Mouse (Mus musculus) kidney, adult 2 months (tissue): ENCODE results near the gene Olfr33. TPM values are rescaled to one million over a fixed set of nuclear protein-coding genes. Genes with fewer than 3 reads are reported as not detected.
A peak's percentile ranks its signal among the peaks of the same experiment; 100 is the strongest.

Experiments
- DNase-seq: peaks from one replicate; pipeline ENCODE4 v3.0.0; 2021
- H3K27ac ChIP-seq: fragments of 200-500 bp; 2 replicates; pipeline ENCODE4 v1.5.1; 2012; ENCODE audit warnings: low read depth, low read length, control low read depth, inconsistent platforms; ENCODE audit not compliant: insufficient read depth
- H3K27me3 ChIP-seq: fragments of 200-500 bp; replicated peaks from 2 replicates; pipeline ENCODE4 v1.6.1; 2012; ENCODE audit warnings: mild to moderate bottlenecking, moderate library complexity, low read length, inconsistent platforms; ENCODE audit not compliant: control insufficient read depth, insufficient read depth
- H3K36me3 ChIP-seq: fragments of 200-500 bp; 2 replicates; pipeline ENCODE4 v1.6.1; 2012; ENCODE audit warnings: mild to moderate bottlenecking, moderate library complexity, low read length, inconsistent platforms; ENCODE audit not compliant: control insufficient read depth, insufficient read depth
- H3K4me1 ChIP-seq: fragments of 200-500 bp; 2 replicates; pipeline ENCODE4 v1.6.1; 2011; ENCODE audit warnings: low read length; ENCODE audit not compliant: control insufficient read depth, insufficient read depth
- H3K4me3 ChIP-seq: fragments of 200-500 bp; 2 replicates; pipeline ENCODE4 v1.5.1; 2011; ENCODE audit warnings: mild to moderate bottlenecking, low read depth, low read length, control low read depth; ENCODE audit not compliant: insufficient read depth
- CTCF ChIP-seq: fragments of 200-500 bp; conservative IDR thresholded peaks from 2 replicates; pipeline ENCODE4 v1.5.1; 2011; ENCODE audit warnings: low read depth, mild to moderate bottlenecking, control low read depth, low read length, moderate library complexity, mixed read lengths; ENCODE audit not compliant: insufficient read depth, insufficient read length
- POLR2A ChIP-seq: fragments of 200-500 bp; IDR thresholded peaks from one replicate; pipeline ENCODE4 v1.6.1; 2011; ENCODE audit warnings: low read depth, low read length, control low read depth
- WGBS: fragments of 180-500 bp; shearing (Covaris S2); methylation state at CpG from one replicate; pipeline ENCODE4 v1.1.7; 2018; 5-methylcytosine and 5-hydroxymethylcytosine counted together
- polyA plus RNA-seq: library from polyadenylated mRNA; depleted of rRNA; stranded (reverse); fragments of >200 nt; gene quantifications from 2 replicates; pipeline ENCODE4 v1.2.3, GENCODE M21; 2012; rRNA removed

Gene Olfr33
- polyA plus RNA-seq, 1 experiment: not detected

DNA sequence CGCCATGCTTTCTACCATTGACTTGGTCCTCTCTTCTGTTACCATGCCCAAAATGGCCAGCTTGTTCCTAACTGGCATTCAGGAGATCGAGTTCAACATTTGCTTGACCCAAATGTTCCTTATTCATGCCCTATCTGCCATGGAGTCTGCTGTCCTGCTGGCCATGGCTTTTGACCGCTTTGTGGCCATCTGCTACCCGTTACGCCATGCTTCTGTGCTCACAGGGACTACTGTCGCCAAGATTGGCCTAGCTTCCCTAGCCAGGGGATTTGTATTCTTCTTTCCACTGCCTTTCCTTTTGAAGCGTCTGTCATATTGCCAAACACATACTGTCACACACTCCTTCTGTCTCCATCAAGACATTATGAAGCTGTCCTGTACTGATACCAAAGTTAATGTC lies 20.4 kb downstream of the Olfr33 start:
- Histone ChIP-seq H3K27me3 (no peaks in the 10 kb centered on the region), H3K36me3 (no peaks in the 10 kb centered on the region), H3K4me3 (no peak overlapping the region), H3K4me1 (no peaks in the 10 kb centered on the region), H3K27ac (no peak overlapping the region)
- DNase-seq: no peak
- WGBS: 85% methylated on average over 7 of the region's 7 CpGs
- TF ChIP-seq POLR2A (no peak), CTCF (no peak)

DNA sequence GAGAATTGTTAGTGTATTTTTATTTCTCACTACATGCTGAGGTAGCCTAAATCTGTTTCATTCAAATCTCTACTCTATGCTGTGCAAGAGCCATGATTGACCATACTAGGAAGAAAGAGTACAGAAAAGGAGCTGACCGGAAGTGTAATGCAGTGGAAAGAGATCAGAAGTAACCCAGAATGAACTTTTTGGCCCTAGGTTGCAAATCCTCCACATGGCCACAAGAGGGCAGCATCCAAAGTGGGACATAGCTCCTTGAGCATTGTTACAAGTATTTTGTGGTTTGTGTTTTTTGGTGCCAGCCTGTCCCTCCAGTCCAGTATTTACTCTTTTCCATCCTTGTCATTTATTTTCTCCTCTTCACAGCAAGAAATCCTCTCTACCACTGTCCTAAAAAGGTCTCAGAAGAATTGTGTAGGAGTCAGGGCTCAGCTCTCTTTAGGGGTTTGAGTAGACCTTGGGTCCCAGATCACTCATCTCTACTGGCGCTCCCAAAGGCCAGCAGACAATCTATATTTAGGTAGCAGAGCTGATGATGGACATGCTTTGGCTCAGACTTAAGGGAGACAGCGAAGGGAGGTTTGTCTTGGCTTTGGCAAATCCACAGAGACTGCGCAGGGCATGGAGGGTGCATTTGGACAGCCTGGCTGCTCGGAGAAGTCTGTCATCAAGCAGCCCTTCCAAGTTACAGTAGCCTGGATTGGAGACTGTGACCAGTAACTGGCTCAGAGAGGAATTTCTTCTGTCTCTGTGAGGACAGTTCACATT lies 23.3 kb downstream of the Olfr33 start, which contains the start of gene Olfr557:
TSS of gene Olfr557 (plus strand) at position 553 of the 768 bp plus-strand sequence.
- Histone ChIP-seq H3K4me1 (no peaks in the 10 kb centered on the region), H3K27ac (no peak within 1 kb of the TSS), H3K36me3 (no peaks in the 10 kb centered on the region), H3K27me3 (no peaks in the 10 kb centered on the region), H3K4me3 (no peak within 1 kb of the TSS)
- WGBS: 67% methylated on average over 5 of the region's 5 CpGs
- TF ChIP-seq CTCF (peak; percentile 84), POLR2A (no peak)
- peak; percentile 35 for DNase-seq

DNA sequence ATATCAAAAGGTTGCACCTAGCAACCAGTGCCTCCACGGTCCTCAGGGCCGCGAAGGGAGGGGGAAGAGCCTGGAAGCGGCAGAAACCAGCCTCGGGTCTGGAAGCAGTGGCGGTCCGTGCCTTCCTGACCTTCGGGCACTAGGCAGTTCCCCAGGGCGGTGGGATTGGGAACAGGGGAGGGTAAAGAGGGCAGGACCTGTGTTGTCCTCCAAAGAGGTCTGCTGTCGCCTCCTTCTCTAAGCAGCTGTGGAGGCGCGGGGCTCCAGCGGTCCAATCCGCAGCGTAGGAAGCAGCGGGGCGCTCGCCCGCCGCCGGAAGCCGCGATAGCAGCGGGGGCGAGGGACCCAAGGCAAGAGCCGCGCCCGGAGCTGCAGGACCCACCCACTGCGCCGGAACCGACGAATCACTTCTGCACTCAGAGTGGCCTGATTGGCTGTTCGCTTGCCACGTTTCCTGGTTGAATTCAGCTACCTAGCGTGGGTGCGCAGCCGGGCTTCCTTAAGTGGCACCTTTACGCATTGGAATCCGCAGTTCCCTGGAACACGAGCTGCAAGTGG lies 31.8 kb downstream of the Olfr33 start, which contains the start of gene Trim68:
TSS of gene Trim68 (minus strand) at position 384 of the 558 bp plus-strand sequence.
- Histone ChIP-seq H3K4me3 (peak within 1 kb of the TSS; percentile 94), H3K4me1 (no peaks in the 10 kb centered on the region), H3K36me3 (no peaks in the 10 kb centered on the region), H3K27me3 (no peaks in the 10 kb centered on the region), H3K27ac (peak within 1 kb of the TSS; percentile 74)
- TF ChIP-seq POLR2A (no peak), CTCF (no peak)
- under 1% methylated on average over 40 of the region's 40 CpGs for WGBS
- peak; percentile 94 for DNase-seq

DNA sequence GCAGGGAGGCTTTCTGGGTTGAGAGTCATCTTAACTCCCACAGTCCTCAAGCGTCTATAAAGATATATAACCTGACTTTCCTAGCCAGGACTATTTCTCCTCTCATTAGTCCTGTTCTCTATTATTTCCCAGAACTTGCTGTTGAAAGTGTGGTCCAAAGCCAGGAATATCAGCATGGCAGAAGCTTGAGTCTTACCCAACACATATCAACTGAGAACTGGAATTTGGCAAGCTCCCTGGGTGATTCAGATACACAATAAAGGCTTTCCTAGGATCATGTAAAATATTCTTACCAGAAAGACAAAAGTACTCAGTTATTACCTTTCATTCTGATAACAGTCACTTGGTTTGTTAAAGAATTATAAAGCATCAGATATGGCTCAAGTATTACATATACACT lies 37.0 kb downstream of the Olfr33 start:
- no peak for DNase-seq
- WGBS: 73% methylated on average over 1 of the region's 1 CpGs
- no peaks in the 10 kb centered on the region for H3K27me3 ChIP-seq
- TF ChIP-seq CTCF (no peak), POLR2A (no peak)
- no peaks in the 10 kb centered on the region for H3K36me3 ChIP-seq
- H3K27ac ChIP-seq: no peak overlapping the region
- no peaks in the 10 kb centered on the region for H3K4me1 ChIP-seq
- no peak overlapping the region for H3K4me3 ChIP-seq

DNA sequence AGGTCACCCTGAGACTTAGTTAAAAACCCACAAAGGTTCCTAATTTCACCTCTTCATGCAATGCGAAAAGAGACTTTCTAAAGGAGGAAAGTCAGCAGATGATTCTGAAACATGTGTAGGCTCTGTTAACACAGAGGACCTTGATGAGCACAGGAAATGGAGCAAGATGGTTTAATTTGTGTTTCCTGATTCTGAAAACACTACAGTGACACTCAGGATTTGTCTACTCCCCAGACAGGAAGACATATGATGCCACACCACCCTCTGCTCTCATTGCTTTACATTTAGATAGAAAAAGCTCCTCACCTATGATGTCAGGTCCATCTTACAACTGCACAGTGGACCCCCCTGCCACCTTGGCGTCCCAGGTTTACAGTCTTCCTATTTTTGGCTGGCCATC lies 42.6 kb downstream of the Olfr33 start:
- TF ChIP-seq CTCF: no peak
- TF ChIP-seq POLR2A: no peak

DNA sequence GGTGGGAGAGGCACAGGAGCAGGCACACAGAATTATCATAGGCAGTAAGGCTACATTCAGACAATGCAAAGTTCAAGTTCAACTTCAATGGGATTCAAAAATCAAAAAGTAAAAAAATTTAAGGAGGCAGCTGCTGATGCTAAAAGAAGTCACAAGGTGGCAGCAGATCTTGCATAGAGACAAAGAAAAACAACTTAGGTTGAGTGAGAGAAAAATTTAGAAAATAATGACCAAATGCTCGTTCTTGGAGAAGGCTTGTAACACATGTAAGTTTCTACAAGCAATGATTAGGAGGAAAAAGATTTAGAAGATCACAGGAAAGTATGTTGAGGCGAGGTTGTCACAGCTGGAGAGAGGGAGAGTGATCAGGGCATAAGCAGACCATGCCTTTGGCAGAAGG lies 53.5 kb downstream of the Olfr33 start:
- Histone ChIP-seq H3K27ac (no peak overlapping the region), H3K27me3 (no peaks in the 10 kb centered on the region), H3K4me3 (no peak overlapping the region), H3K4me1 (no peaks in the 10 kb centered on the region), H3K36me3 (no peaks in the 10 kb centered on the region)
- TF ChIP-seq POLR2A (no peak), CTCF (no peak)
- no peak for DNase-seq
- 31% methylated on average over 2 of the region's 2 CpGs for WGBS

More for the DNA sequence above, 42.6 kb downstream of the Olfr33 start:
- Histone ChIP-seq H3K27ac (no peak overlapping the region), H3K36me3 (no peaks in the 10 kb centered on the region), H3K4me1 (no peaks in the 10 kb centered on the region), H3K4me3 (no peak overlapping the region), H3K27me3 (no peaks in the 10 kb centered on the region)
- no peak for DNase-seq
- WGBS: 75% methylated on average over 2 of the region's 2 CpGs

DNA sequence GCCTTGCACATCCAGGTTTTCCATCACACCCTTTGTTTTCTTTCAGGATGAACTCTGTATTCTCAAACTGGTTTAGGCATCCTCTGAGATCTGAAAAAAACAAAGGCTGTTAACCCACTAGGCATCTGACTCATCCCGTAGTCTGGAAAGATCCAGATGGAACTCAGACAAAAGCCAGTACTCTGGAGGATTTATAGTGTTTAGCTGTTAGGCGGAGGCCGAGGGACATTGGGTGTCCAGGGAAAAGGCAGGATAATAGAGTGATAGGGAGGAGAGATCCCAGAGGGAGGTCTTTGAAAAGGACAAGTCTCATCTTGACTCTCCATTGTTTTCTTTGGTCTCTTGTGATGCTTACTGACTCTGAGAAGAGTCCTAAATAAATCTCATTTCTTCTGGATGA lies 54.3 kb downstream of the Olfr33 start, which contains the start of gene Olfr556:
TSS of gene Olfr556 (plus strand) at position 301 of the 400 bp plus-strand sequence.
- no peak within 1 kb of the TSS for H3K27ac ChIP-seq
- 37% methylated on average over 3 of the region's 3 CpGs for WGBS

More for the DNA sequence above, 54.3 kb downstream of the Olfr33 start, which contains the start of gene Olfr556:
- Histone ChIP-seq H3K4me1 (no peaks in the 10 kb centered on the region), H3K27me3 (no peaks in the 10 kb centered on the region), H3K36me3 (no peaks in the 10 kb centered on the region), H3K4me3 (no peak within 1 kb of the TSS)
- DNase-seq: no peak
- TF ChIP-seq CTCF (no peak), POLR2A (no peak)

Other genes with a start within 250 kb of the Olfr33 start
- not detected in 2 replicates for gene Olfr543, start 237.4 kb downstream of the Olfr33 start, polyA plus RNA-seq
- gene Olfr544, start 230.8 kb downstream of the Olfr33 start, polyA plus RNA-seq: not detected in 2 replicates
- not detected in 2 replicates for gene Olfr545, start 219.5 kb downstream of the Olfr33 start, polyA plus RNA-seq
- gene Olfr547, start 184.3 kb downstream of the Olfr33 start, polyA plus RNA-seq: not detected in 2 replicates
- gene Olfr548-ps1, start 178.2 kb downstream of the Olfr33 start, polyA plus RNA-seq: not detected in 2 replicates
- gene Olfr549, start 169.2 kb downstream of the Olfr33 start, polyA plus RNA-seq: not detected in 2 replicates
- gene Trim21, start 153.6 kb downstream of the Olfr33 start, polyA plus RNA-seq: 3.7 and 4.5 TPM in 2 replicates
- not detected in 2 replicates for gene Olfr550, start 147.6 kb downstream of the Olfr33 start, polyA plus RNA-seq
- gene Olfr551, start 127.2 kb downstream of the Olfr33 start, polyA plus RNA-seq: not detected in 2 replicates
- not detected in 2 replicates for gene Olfr552, start 121.3 kb downstream of the Olfr33 start, polyA plus RNA-seq
- not detected in 2 replicates for gene Olfr553, start 100.9 kb downstream of the Olfr33 start, polyA plus RNA-seq
- not detected in 2 replicates for gene Olfr554, start 80.6 kb downstream of the Olfr33 start, polyA plus RNA-seq
- gene Olfr555, start 60.2 kb downstream of the Olfr33 start, polyA plus RNA-seq: not detected in 2 replicates
- not detected in 2 replicates for gene Olfr556, start 54.2 kb downstream of the Olfr33 start, polyA plus RNA-seq
- gene Trim68, start 31.7 kb downstream of the Olfr33 start, polyA plus RNA-seq: 9.7 and 11.7 TPM in 2 replicates
- gene Olfr557, start 23.2 kb downstream of the Olfr33 start, polyA plus RNA-seq: not detected in 2 replicates
- 1.9 and 2.6 TPM in 2 replicates for gene Olfr558, start 16.9 kb downstream of the Olfr33 start, polyA plus RNA-seq
- not detected in 2 replicates for gene Olfr559, start 8.4 kb upstream of the Olfr33 start, polyA plus RNA-seq
- gene Olfr560, start 40.3 kb upstream of the Olfr33 start, polyA plus RNA-seq: not detected in 2 replicates
- gene Olfr78, start 40.4 kb upstream of the Olfr33 start, polyA plus RNA-seq: 1.9 and 3.2 TPM in 2 replicates
- gene Olfr561, start 52.2 kb upstream of the Olfr33 start, polyA plus RNA-seq: not detected in 2 replicates
- not detected in 2 replicates for gene Olfr564, start 84.4 kb upstream of the Olfr33 start, polyA plus RNA-seq
- gene Olfr566, start 139.7 kb upstream of the Olfr33 start, polyA plus RNA-seq: not detected in 2 replicates
- not detected in 2 replicates for gene Olfr568, start 158.1 kb upstream of the Olfr33 start, polyA plus RNA-seq
- gene Olfr569, start 171.8 kb upstream of the Olfr33 start, polyA plus RNA-seq: not detected in 2 replicates
- not detected in 2 replicates for gene Olfr570, start 175.5 kb upstream of the Olfr33 start, polyA plus RNA-seq
- not detected in 2 replicates for gene Olfr571, start 198.5 kb upstream of the Olfr33 start, polyA plus RNA-seq
- not detected in 2 replicates for gene Olfr572, start 205.3 kb upstream of the Olfr33 start, polyA plus RNA-seq
- not detected in 2 replicates for gene Olfr573-ps1, start 223.5 kb upstream of the Olfr33 start, polyA plus RNA-seq
- not detected in 2 replicates for gene Olfr574, start 229.4 kb upstream of the Olfr33 start, polyA plus RNA-seq
- not detected in 2 replicates for gene Olfr575, start 239.7 kb upstream of the Olfr33 start, polyA plus RNA-seq
- not detected in 2 replicates for gene Olfr576, start 243.6 kb upstream of the Olfr33 start, polyA plus RNA-seq